Mouse (Mus musculus): Measurements from ENCODE around the gene Gpr173. TPM values are rescaled to one million over a fixed set of nuclear protein-coding genes. Genes with fewer than 3 reads are reported as not detected.

Gene Gpr173
- not detected for polyA plus RNA-seq (2017; shearing (Covaris generic))

GRCm38 (mm10) chrX:152368397-152369273 is at the start of gene Gpr173:
TSS of gene Gpr173 (minus strand) at chrX:152368704.

GRCm38 (mm10) chrX:152342358-152342901 is 26.1 kb downstream of the Gpr173 start, which contains the start of gene Tspyl2:
TSS of gene Tspyl2 (minus strand) at chrX:152342425.

GRCm38 (mm10) chrX:152326996-152327688 is 41.4 kb downstream of the Gpr173 start, which contains the start of gene Kantr:
TSS of gene Kantr (minus strand) at chrX:152327495.

Other genes starting within 250 kb of the Gpr173 start
- gene Iqsec2, start 224.4 kb downstream of the Gpr173 start, polyA plus RNA-seq (2017; shearing (Covaris generic)): not detected
- gene Kdm5c, start 135.7 kb downstream of the Gpr173 start, polyA plus RNA-seq (2017; shearing (Covaris generic)): 36.3 TPM
- 15.3 TPM for gene Kantr, start 41.2 kb downstream of the Gpr173 start, polyA plus RNA-seq (2017; shearing (Covaris generic))
- gene Tspyl2, start 26.3 kb downstream of the Gpr173 start, polyA plus RNA-seq (2017; shearing (Covaris generic)): 41.9 TPM
- gene Cldn34a, start 194.6 kb upstream of the Gpr173 start, polyA plus RNA-seq (2017; shearing (Covaris generic)): not detected

Measured in effector memory CD4-positive, alpha-beta T cell, adult 7 months (primary cell).